Mouse (Mus musculus) heart, embryonic 15.5 days (tissue): Measurements from ENCODE around the gene Abat. TPM values are rescaled to one million over a fixed set of nuclear protein-coding genes. Genes with fewer than 3 reads are reported as not detected.
A peak's percentile ranks its signal among the peaks of the same experiment; 100 is the strongest.

Source experiments
- ATAC-seq: fragments of 200-750 bp; cut with Nextera tagmentation; replicated peaks from 2 replicates; pipeline ENCODE4 v1.8.0; 2017; ENCODE audit warnings: low read depth, moderate TSS enrichment; ENCODE audit not compliant: insufficient number of reproducible peaks, insufficient read depth, low FRiP score
- H3K27ac ChIP-seq: fragments of 300-500 bp; sonication (generic); 2 replicates; pipeline ENCODE4 v1.5.1; 2015; ENCODE audit warnings: mild to moderate bottlenecking, inconsistent platforms
- H3K27me3 ChIP-seq: fragments of 300-500 bp; sonication (generic); 2 replicates; pipeline ENCODE4 v1.6.1; 2015; ENCODE audit warnings: inconsistent platforms
- H3K36me3 ChIP-seq: fragments of 300-500 bp; sonication (generic); 2 replicates; pipeline ENCODE4 v1.6.1; 2015; ENCODE audit warnings: mild to moderate bottlenecking, inconsistent platforms
- H3K4me1 ChIP-seq: fragments of 300-500 bp; sonication (generic); replicated peaks from 2 replicates; pipeline ENCODE4 v1.6.1; 2015; ENCODE audit warnings: inconsistent platforms
- H3K4me2 ChIP-seq: fragments of 300-500 bp; sonication (generic); 2 replicates; pipeline ENCODE4 v1.6.1; 2015; ENCODE audit warnings: inconsistent platforms, mild to moderate bottlenecking, moderate library complexity
- H3K4me3 ChIP-seq: fragments of 300-500 bp; sonication (generic); 2 replicates; pipeline ENCODE4 v1.5.1; 2015; ENCODE audit warnings: mild to moderate bottlenecking, inconsistent platforms
- H3K9ac ChIP-seq: fragments of 300-500 bp; sonication (generic); 2 replicates; pipeline ENCODE4 v1.6.1; 2015; ENCODE audit warnings: mild to moderate bottlenecking, inconsistent platforms
- H3K9me3 ChIP-seq: fragments of 300-500 bp; sonication (generic); replicated peaks from 2 replicates; pipeline ENCODE4 v1.6.1; 2016; ENCODE audit warnings: inconsistent platforms
- WGBS: fragments of 180-500 bp; shearing (Covaris S2); methylation state at CpG from one replicate; pipeline ENCODE4 v1.1.7; 2015; ENCODE audit warnings: mixed read lengths; 5-methylcytosine and 5-hydroxymethylcytosine counted together
- polyA plus RNA-seq: library from polyadenylated mRNA; unstranded; fragments of >200 nt; fragmentation: Nextera tagmentation; extraction: Ambion mirVana; gene quantifications from 2 replicates; pipeline ENCODE4 v1.2.1, GENCODE M21; 2015

Abat gene
- polyA plus RNA-seq, 1 experiment from 2014 or later, result 25.7 TPM

- peak overlapping the region; percentile 83 for H3K4me2 ChIP-seq
- H3K27ac ChIP-seq, result peak overlapping the region; percentile 92
- peaks cover 17% of the 10 kb centered on the region for H3K36me3 ChIP-seq
- H3K9ac ChIP-seq, result peak overlapping the region; percentile 80
- peak overlapping the region; percentile 93 for H3K4me3 ChIP-seq
- WGBS, result 34% methylated on average over 7 of the region's 7 CpGs
- H3K27me3 ChIP-seq, result no peaks in the 10 kb centered on the region
- peaks cover 30% of the 10 kb centered on the region for H3K4me1 ChIP-seq
- no peak for ATAC-seq
- H3K9me3 ChIP-seq, result no peaks in the 10 kb centered on the region
These were observed 124.9 kb downstream of the Abat start for GRCm38 (mm10) chr16:8638131-8638530.

GRCm38 (mm10) chr16:8639466-8640191, 126.4 kb downstream of the Abat start:
- H3K36me3 ChIP-seq, result peaks cover 26% of the 10 kb centered on the region
- no peak overlapping the region for H3K27ac ChIP-seq
- no peak for ATAC-seq
- no peaks in the 10 kb centered on the region for H3K9me3 ChIP-seq
- 0 out of 2 replicates have a peak overlapping the region, but pooled peaks have one; percentile 83 for H3K4me2 ChIP-seq
- H3K4me1 ChIP-seq, result peaks cover 30% of the 10 kb centered on the region
- H3K9ac ChIP-seq, result no peak overlapping the region
- 70% methylated on average over 11 of the region's 11 CpGs for WGBS
- no peaks in the 10 kb centered on the region for H3K27me3 ChIP-seq
- no peak overlapping the region for H3K4me3 ChIP-seq

GRCm38 (mm10) chr16:8643855-8644254, 130.6 kb downstream of the Abat start:
- Histone ChIP-seq H3K27ac (no peak overlapping the region), H3K4me2 (no peak overlapping the region), H3K4me3 (no peak overlapping the region), H3K4me1 (peaks cover 8% of the 10 kb centered on the region), H3K36me3 (peaks cover 57% of the 10 kb centered on the region), H3K9ac (no peak overlapping the region), H3K9me3 (no peaks in the 10 kb centered on the region), H3K27me3 (no peaks in the 10 kb centered on the region)
- peak; percentile 73 for ATAC-seq
- WGBS, result 67% methylated on average over 2 of the region's 2 CpGs

GRCm38 (mm10) chr16:8645546-8645945, 132.3 kb downstream of the Abat start:
- H3K9me3 ChIP-seq, result no peaks in the 10 kb centered on the region
- WGBS, result 85% methylated on average over 6 of the region's 6 CpGs
- H3K4me3 ChIP-seq, result no peak overlapping the region
- ATAC-seq, result no peak
- no peak overlapping the region for H3K9ac ChIP-seq
- no peaks in the 10 kb centered on the region for H3K27me3 ChIP-seq
- H3K4me2 ChIP-seq, result no peak overlapping the region
- H3K36me3 ChIP-seq, result peaks cover 71% of the 10 kb centered on the region
- no peaks in the 10 kb centered on the region for H3K4me1 ChIP-seq
- H3K27ac ChIP-seq, result no peak overlapping the region

GRCm38 (mm10) chr16:8650007-8650406, 136.8 kb downstream of the Abat start:
- WGBS, result 88% methylated on average over 3 of the region's 3 CpGs
- no peak overlapping the region for H3K4me2 ChIP-seq
- H3K9me3 ChIP-seq, result no peaks in the 10 kb centered on the region
- H3K27me3 ChIP-seq, result no peaks in the 10 kb centered on the region
- H3K27ac ChIP-seq, result no peak overlapping the region
- ATAC-seq, result no peak
- H3K36me3 ChIP-seq, result peaks cover 78% of the 10 kb centered on the region
- H3K4me1 ChIP-seq, result no peaks in the 10 kb centered on the region
- no peak overlapping the region for H3K9ac ChIP-seq
- no peak overlapping the region for H3K4me3 ChIP-seq

GRCm38 (mm10) chr16:8655108-8655507, 141.9 kb downstream of the Abat start:
- H3K4me3 ChIP-seq, result no peak overlapping the region
- peaks cover 53% of the 10 kb centered on the region for H3K36me3 ChIP-seq
- no peak for ATAC-seq
- H3K4me1 ChIP-seq, result no peaks in the 10 kb centered on the region
- no peak overlapping the region for H3K4me2 ChIP-seq
- no peak overlapping the region for H3K27ac ChIP-seq
- 86% methylated on average over 6 of the region's 6 CpGs for WGBS
- H3K27me3 ChIP-seq, result no peaks in the 10 kb centered on the region
- no peaks in the 10 kb centered on the region for H3K9me3 ChIP-seq
- H3K9ac ChIP-seq, result no peak overlapping the region

- peaks cover 54% of the 10 kb centered on the region for H3K36me3 ChIP-seq
- WGBS, result 76% methylated on average over 9 of the region's 9 CpGs
- H3K4me1 ChIP-seq, result no peaks in the 10 kb centered on the region
- no peak overlapping the region for H3K4me3 ChIP-seq
- no peak overlapping the region for H3K27ac ChIP-seq
- no peaks in the 10 kb centered on the region for H3K27me3 ChIP-seq
- no peak for ATAC-seq
- no peaks in the 10 kb centered on the region for H3K9me3 ChIP-seq
- no peak overlapping the region for H3K9ac ChIP-seq
- H3K4me2 ChIP-seq, result no peak overlapping the region
These were observed 142.4 kb downstream of the Abat start for GRCm38 (mm10) chr16:8655599-8655998.

GRCm38 (mm10) chr16:8656256-8656655, 143.0 kb downstream of the Abat start:
- H3K4me1 ChIP-seq, result no peaks in the 10 kb centered on the region
- H3K4me2 ChIP-seq, result no peak overlapping the region
- H3K27me3 ChIP-seq, result no peaks in the 10 kb centered on the region
- H3K4me3 ChIP-seq, result no peak overlapping the region
- 85% methylated on average over 2 of the region's 2 CpGs for WGBS
- no peak overlapping the region for H3K27ac ChIP-seq
- no peak overlapping the region for H3K9ac ChIP-seq
- H3K36me3 ChIP-seq, result peaks cover 48% of the 10 kb centered on the region
- H3K9me3 ChIP-seq, result no peaks in the 10 kb centered on the region
- ATAC-seq, result no peak

- H3K4me1 ChIP-seq, result 0 out of 2 replicates have a peak, but pooled peaks cover 4% of the 10 kb centered on the region
- H3K4me2 ChIP-seq, result no peak overlapping the region
- H3K27me3 ChIP-seq, result no peaks in the 10 kb centered on the region
- 77% methylated on average over 4 of the region's 4 CpGs for WGBS
- H3K36me3 ChIP-seq, result peaks cover 42% of the 10 kb centered on the region
- H3K9ac ChIP-seq, result no peak overlapping the region
- no peaks in the 10 kb centered on the region for H3K9me3 ChIP-seq
- ATAC-seq, result no peak
- H3K27ac ChIP-seq, result no peak overlapping the region
- no peak overlapping the region for H3K4me3 ChIP-seq
These were observed 145.1 kb downstream of the Abat start for GRCm38 (mm10) chr16:8658349-8658748.

GRCm38 (mm10) chr16:8658764-8659163, 145.5 kb downstream of the Abat start:
- Histone ChIP-seq H3K4me2 (no peak overlapping the region), H3K9me3 (no peaks in the 10 kb centered on the region), H3K36me3 (peaks cover 39% of the 10 kb centered on the region), H3K9ac (no peak overlapping the region), H3K4me1 (0 out of 2 replicates have a peak, but pooled peaks cover 4% of the 10 kb centered on the region), H3K27ac (no peak overlapping the region), H3K4me3 (no peak overlapping the region), H3K27me3 (no peaks in the 10 kb centered on the region)
- WGBS, result 84% methylated on average over 4 of the region's 4 CpGs
- ATAC-seq, result no peak

- no peak overlapping the region for H3K27ac ChIP-seq
- H3K36me3 ChIP-seq, result peaks cover 26% of the 10 kb centered on the region
- H3K27me3 ChIP-seq, result no peaks in the 10 kb centered on the region
- 80% methylated on average over 2 of the region's 2 CpGs for WGBS
- peaks cover 35% of the 10 kb centered on the region for H3K4me1 ChIP-seq
- H3K9me3 ChIP-seq, result no peaks in the 10 kb centered on the region
- no peak overlapping the region for H3K4me3 ChIP-seq
- no peak for ATAC-seq
- no peak overlapping the region for H3K9ac ChIP-seq
- H3K4me2 ChIP-seq, result no peak overlapping the region
These were observed 149.8 kb downstream of the Abat start for GRCm38 (mm10) chr16:8663022-8663421.
